Mouse (Mus musculus): ENCODE results near the gene Rgs11.
"Not testable (repeated sequence)": the region's sequence is repeated elsewhere in the genome, so short reads cannot be mapped to it uniquely, and the experiment has no call there.

Gene Rgs11

GRCm38 (mm10) chr17:26202737-26203136 lies at the start of gene Rgs11:
Gene Rgs11, plus strand, starts transcription at chr17:26202951.
- in situ Hi-C loops (cut with MboI; ENCODE audit: unreplicated experiment in 2 of 2): no loop called here

GRCm38 (mm10) chr17:26162736-26163135 lies 40.0 kb upstream of the Rgs11 start:
- in situ Hi-C loops (cut with MboI; ENCODE audit: unreplicated experiment in 2 of 2): no loop called here

- in situ Hi-C loops (cut with MboI; ENCODE audit: unreplicated experiment in 2 of 2): no loop called here
Observed at GRCm38 (mm10) chr17:26168039-26168438, 34.7 kb upstream of the Rgs11 start.

DNA sequence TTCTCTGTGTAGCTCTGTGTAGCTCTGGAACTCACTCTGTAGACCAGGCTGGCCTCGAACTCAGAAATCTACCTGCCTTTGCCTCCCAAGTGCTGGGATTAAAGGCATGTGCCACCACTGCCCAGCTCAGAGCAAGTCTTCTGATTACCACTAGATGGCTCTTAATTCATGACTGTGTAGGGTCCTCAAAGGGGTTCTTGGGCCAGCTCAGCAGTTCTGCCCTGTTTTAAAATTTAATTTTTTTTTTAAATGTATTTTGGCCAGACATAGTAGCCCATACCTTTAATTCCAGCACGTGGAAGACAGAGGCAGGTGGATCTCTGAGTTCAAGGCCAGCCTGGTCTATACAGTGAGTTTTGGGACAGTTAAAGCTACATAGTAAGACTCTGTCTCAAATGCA lies 27.5 kb upstream of the Rgs11 start:
- in situ Hi-C loops (cut with MboI; ENCODE audit: unreplicated experiment in 2 of 2): not testable (repeated sequence)

DNA sequence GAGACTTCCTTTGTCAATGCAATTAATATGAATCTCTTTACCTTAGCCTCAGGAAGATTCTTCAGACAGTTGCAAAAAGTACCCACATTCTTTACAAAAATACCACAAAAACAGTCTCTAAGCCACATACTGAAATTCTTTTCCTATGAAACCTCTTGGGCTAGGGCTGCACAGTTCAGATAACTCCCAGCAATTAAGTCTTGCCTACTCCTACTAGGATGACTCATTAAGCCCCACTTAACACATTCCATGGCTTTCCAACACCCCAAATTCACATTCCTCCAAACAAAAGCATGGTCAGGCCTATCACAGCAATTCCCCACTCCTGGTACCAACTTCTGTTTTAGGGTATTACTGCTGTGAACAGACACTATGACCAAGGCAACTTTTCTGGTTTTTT lies 24.1 kb upstream of the Rgs11 start:
- in situ Hi-C loops (cut with MboI; ENCODE audit: unreplicated experiment in 2 of 2): no loop called here

GRCm38 (mm10) chr17:26181179-26181578 lies 21.6 kb upstream of the Rgs11 start:
- in situ Hi-C loops (cut with MboI; ENCODE audit: unreplicated experiment in 2 of 2): loop anchor here in 1 of 2 experiments (5.0 kb wide), 1 partner anchor 34 kb away; no protein-coding TSS in a partner anchor

DNA sequence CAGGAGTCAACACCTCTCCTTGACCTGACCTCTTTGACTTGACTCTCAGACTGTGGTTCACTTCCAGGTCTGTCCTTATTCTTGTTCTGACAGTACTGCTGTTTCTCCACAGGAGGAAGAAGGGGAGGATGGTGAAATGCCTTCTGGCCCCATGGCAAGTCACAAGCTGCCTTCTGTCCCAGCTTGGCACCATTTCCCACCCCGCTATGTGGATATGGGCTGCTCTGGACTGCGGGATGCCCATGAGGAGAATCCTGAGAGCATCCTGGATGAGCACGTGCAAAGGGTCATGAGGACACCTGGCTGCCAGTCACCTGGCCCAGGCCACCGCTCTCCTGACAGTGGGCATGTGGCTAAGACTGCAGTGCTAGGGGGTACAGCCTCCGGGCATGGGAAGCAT lies 15.2 kb upstream of the Rgs11 start:
- in situ Hi-C loops (cut with MboI; ENCODE audit: unreplicated experiment in 2 of 2): no loop called here

- in situ Hi-C loops (cut with MboI; ENCODE audit: unreplicated experiment in 2 of 2): no loop called here
Observed at GRCm38 (mm10) chr17:26188091-26188805, 14.5 kb upstream of the Rgs11 start.

DNA sequence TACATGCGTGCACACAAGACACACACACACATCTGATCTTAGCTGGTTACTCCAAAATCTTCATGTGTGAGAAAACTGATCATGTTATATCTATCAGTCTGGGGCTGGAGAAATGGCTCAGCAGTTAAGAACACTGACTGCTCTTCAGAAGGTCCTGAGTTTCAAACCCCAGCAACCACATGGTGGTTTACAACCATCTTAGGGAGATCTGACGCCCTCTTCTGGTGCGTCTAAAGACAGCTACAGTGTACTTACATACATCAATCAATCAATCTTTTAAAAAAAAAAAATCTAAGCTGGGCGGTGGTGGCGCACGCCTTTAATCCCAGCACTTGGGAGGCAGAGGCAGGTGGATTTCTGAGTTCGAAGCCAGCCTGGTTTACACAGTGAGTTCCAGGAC lies 11.3 kb upstream of the Rgs11 start:
- in situ Hi-C loops (cut with MboI; ENCODE audit: unreplicated experiment in 2 of 2): loop anchor here in 1 of 2 experiments (5.0 kb wide), 1 partner anchor 69 kb away; the partner anchor contains the start of gene Mrpl28

DNA sequence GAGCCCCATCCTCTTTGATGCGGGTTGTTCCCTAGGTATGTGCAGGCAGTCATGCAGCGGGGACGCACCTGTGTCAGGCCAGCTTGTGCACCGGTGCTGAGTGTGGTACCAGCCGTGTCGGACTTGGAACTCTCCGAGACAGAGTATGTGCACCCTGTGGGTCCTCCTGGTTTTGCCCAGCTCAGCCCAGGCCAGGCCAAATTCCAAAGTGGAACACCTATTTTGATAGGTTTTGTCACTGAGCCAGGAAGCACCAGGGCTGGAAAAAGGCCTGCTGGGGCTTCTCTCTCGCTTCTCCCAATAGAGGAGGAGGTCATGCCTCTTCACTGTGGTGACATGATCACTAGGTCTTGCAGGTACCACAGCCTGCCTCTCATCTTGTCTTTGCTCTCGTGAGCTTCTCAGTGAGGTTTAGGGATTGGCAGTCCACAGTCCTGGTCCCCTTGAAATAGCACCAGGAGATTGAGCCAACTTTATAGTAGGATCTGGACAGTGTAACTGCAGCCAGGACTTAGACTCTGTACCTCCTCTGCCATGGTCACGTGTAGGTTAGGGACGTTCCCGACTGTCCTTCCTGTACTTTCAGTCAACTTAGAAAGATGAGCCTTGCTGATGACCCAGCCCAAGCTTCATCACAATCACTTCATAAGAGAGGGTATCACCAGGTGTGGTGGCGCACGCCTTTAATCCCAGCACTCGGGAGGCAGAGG lies 10.1 kb upstream of the Rgs11 start:
- in situ Hi-C loops (cut with MboI; ENCODE audit: unreplicated experiment in 2 of 2): loop anchor here in 1 of 2 experiments (5.0 kb wide), 1 partner anchor 70 kb away; the partner anchor contains the start of gene Mrpl28

- in situ Hi-C loops (cut with MboI; ENCODE audit: unreplicated experiment in 2 of 2): no loop called here
Observed at GRCm38 (mm10) chr17:26198892-26199291, 3.9 kb upstream of the Rgs11 start, which contains the start of gene Pdia2. Gene Pdia2, minus strand, starts transcription at chr17:26199087.

- in situ Hi-C loops (cut with MboI; ENCODE audit: unreplicated experiment in 2 of 2): no loop called here
Observed at GRCm38 (mm10) chr17:26200831-26201705, 1.7 kb upstream of the Rgs11 start.

GRCm38 (mm10) chr17:26201998-26202397 lies 753 bp upstream of the Rgs11 start:
- in situ Hi-C loops (cut with MboI; ENCODE audit: unreplicated experiment in 2 of 2): no loop called here

DNA sequence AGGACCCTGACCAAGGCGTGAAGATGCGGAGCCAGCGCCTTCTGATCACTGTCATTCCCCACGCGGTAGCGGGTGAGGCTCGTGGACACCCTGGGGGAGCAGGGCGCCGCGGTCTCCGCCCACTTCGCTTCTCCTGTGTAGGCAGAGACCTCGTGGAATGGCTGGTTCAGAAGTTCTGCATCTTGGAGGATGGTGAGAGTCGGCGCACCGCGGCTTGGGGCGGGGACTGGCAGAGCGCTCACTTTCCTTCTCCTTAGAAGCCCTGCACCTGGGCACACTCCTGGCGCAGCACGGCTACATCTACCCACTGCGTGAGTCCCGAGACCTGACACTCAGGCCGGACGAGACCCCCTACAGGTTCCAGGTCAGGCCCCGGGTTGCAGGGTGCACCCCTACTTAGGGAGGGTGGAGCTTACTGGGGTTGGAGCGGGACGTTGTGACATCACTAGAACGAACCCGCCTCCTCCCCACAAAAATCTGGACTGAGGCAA lies 615 bp downstream of the Rgs11 start:
- in situ Hi-C loops (cut with MboI; ENCODE audit: unreplicated experiment in 2 of 2): no loop called here

DNA sequence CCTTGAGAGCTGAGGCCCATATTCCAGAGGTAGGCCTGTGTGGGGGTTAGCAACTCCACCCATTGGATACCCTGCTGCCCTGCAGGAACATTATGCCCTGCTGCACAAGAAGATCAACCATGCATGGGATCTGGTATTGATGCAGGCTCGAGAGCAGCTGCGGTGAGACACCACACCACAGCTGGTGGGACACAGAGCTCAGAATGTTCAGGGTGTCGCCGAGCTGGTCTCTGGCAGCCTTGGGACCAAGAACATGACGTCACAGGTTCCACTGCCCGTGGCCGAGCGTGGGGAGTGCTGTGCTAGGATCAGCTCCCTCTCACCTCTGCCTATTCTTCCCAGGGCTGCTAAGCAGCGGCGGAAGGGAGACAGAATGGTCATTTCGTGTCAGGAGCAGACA lies 2.0 kb downstream of the Rgs11 start:
- in situ Hi-C loops (cut with MboI; ENCODE audit: unreplicated experiment in 2 of 2): no loop called here

GRCm38 (mm10) chr17:26206392-26206791 lies 3.6 kb downstream of the Rgs11 start:
- in situ Hi-C loops (cut with MboI; ENCODE audit: unreplicated experiment in 2 of 2): no loop called here

DNA sequence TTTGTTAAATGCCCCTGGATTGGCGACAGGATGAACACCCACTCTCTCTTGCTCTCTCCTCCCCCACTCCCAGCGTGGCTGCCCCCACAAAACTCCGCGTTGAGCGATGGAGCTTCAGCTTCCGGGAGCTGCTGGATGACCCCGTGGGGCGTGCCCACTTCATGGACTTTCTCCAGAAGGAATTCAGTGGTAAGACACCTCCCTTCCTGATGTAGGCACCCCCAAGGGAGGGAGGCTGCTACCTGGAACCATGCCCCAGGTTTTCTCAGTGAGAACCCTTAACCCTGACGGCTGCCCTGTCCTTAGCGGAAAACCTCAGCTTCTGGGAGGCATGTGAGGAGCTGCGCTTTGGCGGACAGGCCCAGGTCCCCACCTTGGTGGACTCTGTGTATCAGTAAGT lies 4.9 kb downstream of the Rgs11 start, which contains the start of gene Arhgdig:
TSS of gene Arhgdig (minus strand) at position 101 of the 400 bp plus-strand sequence.
- in situ Hi-C loops (cut with MboI; ENCODE audit: unreplicated experiment in 2 of 2): no loop called here

DNA sequence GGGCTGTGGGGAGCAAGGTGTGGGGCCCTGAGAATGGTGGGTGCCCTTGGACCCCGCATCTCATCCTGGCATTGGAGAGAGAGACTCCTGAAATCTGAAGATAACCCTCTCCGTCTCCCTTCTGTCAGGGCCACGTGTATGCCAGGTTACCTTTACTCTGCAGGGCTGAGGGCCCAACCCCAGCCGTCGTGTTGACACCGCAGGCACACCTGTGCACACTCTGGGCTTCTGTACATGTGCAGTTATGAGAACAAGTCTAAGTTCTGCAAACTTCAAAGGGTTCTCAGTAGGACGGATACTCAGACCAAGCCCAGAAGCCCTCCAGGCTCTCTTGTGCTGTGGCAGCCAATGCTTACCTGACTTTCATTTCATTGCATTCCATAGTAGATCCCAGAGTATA lies 9.5 kb downstream of the Rgs11 start:
- in situ Hi-C loops (cut with MboI; ENCODE audit: unreplicated experiment in 2 of 2): no loop called here

DNA sequence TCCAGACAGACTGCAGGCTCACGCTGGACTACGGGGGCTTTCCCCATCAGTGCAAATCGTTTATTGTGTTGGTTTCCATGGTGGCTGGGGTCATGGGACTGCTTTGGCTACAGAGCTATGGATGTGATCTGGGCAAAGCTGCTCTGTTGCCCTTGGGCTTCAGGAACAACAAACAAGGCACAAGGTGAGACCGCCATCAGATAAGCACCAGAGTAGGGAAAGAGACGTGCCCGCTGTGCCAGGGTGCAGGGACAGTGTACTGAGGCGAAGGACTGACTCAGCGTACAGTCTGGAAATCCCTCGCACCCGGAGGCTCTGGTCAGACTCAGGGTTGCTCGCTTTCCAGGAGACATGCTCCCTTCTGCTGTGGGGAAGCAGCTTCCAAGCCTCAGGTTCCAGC lies 9.9 kb downstream of the Rgs11 start:
- in situ Hi-C loops (cut with MboI; ENCODE audit: unreplicated experiment in 2 of 2): no loop called here

DNA sequence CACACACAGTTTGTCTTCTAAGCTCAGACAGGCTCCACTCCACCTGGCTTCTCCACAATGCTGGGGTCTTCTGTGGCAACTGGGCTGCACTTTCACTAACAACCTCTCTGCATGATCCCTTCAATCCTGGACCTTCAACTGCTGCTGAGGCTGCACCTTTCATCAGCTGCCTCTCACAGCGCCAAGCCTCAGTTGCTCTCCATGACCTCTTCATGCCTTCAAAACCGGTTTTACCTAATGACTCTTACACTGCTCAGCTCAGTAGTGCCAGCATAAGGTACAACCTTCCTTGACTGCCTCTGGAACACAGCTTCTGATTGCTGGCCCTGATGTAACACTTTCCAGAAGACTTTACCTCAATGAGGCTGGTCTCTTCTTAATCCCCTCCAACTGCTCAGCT lies 18.8 kb downstream of the Rgs11 start:
- in situ Hi-C loops (cut with MboI; ENCODE audit: unreplicated experiment in 2 of 2): no loop called here

DNA sequence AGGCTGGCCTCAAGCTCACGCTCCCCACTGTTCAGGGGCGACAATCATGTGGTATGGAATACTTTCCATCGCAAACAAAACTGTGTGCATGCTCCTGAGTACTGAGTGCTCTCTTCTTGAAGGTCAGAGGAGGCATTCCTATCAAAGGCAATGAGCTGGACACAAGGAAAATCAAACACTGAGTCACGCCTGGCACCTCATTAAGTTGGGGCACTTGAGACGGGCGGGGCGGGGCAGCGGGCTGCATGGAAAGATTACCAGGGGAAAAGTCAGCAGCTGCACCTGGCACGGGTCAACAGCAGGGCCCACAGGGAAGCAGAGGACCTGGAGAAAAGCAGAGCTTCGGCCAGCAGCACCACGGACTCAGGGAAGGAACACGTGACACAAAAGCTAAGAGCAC lies 22.4 kb downstream of the Rgs11 start:
- in situ Hi-C loops (cut with MboI; ENCODE audit: unreplicated experiment in 2 of 2): no loop called here
